Mouse (Mus musculus) neutrophil, adult 5-6 weeks (primary cell): ENCODE measurements around the gene Gm13288. TPM values are rescaled to one million over a fixed set of nuclear protein-coding genes. Genes with fewer than 3 reads are reported as not detected.
"Not testable (repeated sequence)": the region's sequence is repeated elsewhere in the genome, so short reads cannot be mapped to it uniquely, and the experiment has no call there.

ENCODE experiments used
- ATAC-seq: fragments of 151-379, 151-347 bp; 2 replicates; pipeline ENCODE4 v1.8.0; 2017; ENCODE audit warnings: mild to moderate bottlenecking, moderate TSS enrichment; ENCODE audit not compliant: insufficient number of reproducible peaks, poor library complexity, low FRiP score, severe bottlenecking; ENCODE audit errors: extremely low read depth
- total RNA-seq: library from RNA; stranded (forward); fragments of 200-1000 nt; gene quantifications from 2 replicates; pipeline ENCODE4 v1.2.3, GENCODE M21; 2017

The Gm13288 gene
- total RNA-seq = not detected in 2 replicates

DNA sequence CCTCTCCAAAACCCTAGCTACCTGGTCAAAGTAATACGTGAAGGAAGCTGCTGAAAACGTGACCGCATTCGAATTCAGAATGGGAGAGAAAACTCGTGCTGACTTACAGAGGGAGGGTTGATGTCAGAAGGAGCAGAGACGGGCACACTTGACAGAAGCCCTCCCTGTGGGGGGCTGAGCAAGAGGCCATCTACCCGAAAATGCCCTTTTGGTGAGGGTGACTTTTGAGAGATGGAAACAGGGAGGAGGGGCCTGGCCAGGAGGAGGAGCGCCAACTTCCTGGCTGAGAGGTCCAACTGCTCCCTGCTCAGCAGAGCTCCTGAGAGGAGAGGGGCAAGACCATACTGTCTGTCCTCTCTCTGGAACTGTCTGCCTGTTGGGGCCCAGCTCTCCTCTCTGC, at the start of gene Gm13288:
TSS of gene Gm13288 (plus strand) at position 301 of the 400 bp plus-strand sequence.
- ATAC-seq = not testable (repeated sequence)

DNA sequence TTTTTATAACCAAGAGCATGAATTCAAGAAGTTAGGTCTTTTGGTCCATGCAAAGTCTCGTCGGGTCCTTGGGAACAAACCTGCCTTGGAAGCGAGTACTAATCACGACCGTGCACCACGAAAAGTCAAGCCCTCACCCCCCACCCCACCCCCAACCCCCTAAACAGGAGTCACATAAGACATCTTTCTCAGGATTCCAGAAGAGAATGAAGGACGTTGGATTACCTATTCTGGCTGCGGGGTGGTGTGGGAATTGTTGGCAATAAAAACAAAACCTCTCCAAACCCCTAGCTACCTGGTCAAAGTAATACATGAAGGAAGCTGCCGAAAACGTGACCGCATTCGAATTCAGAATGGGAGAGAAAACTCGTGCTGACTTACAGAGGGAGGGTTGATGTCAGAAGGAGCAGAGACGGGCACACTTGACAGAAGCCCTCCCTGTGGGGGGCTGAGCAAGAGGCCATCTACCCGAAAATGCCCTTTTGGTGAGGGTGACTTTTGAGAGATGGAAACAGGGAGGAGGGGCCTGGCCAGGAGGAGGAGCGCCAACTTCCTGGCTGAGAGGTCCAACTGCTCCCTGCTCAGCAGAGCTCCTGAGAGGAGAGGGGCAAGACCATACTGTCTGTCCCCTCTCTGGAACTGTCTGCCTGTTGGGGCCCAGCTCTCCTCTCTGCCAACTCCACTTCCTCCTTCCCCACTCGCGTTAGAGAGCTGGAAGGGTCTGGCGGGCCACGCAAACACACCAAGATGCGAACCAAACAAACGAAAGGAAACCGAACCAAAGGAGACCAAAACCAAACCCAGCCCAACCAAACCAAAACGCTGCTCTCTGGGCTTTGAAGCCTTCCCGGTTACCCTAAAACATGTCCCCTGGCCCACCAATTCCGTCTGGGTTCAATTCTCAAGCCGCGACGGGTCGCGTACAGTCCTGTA, 48.5 kb upstream of the Gm13288 start:
- ATAC-seq = not testable (repeated sequence)

DNA sequence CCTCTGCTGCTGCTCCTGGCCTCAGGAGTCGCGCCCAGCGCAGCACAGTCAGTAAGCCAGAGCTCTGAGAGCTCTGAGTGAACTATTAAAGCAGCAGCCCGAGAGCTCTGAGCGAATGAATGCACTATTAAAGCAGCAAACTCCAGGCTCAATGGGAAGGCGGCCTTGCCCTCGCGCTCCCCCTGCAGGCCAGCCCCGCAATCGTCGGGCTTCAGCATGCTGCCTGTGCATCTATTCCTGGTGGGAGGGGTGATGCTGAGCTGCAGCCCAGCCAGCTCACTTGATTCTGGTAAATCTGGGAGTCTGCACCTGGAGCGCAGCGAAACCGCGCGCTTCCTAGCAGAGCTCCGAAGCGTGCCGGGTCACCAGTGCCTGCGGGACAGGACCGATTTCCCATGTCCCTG, 47.7 kb upstream of the Gm13288 start:
- ATAC-seq = peak; percentile 100

DNA sequence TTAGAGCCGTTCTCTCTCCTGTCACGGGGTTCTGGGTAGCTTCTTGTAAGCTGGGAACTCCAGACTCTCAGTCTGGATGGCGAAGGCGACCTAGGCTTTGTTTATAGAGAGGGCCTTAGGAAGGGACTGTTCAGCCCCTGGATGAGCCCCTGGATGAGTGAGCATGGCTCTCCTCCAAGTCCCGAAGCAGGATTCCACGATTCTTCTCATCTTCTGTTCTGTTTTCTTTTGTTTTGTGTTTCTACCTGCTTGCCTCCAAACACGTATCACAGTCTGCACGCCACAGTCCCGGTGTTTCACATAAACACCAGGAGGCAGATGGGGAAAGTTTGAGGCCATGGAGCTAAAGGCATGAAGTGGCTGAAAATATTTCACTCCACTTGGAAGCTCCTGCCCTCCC, 46.6 kb upstream of the Gm13288 start:
- not testable (repeated sequence) for ATAC-seq

DNA sequence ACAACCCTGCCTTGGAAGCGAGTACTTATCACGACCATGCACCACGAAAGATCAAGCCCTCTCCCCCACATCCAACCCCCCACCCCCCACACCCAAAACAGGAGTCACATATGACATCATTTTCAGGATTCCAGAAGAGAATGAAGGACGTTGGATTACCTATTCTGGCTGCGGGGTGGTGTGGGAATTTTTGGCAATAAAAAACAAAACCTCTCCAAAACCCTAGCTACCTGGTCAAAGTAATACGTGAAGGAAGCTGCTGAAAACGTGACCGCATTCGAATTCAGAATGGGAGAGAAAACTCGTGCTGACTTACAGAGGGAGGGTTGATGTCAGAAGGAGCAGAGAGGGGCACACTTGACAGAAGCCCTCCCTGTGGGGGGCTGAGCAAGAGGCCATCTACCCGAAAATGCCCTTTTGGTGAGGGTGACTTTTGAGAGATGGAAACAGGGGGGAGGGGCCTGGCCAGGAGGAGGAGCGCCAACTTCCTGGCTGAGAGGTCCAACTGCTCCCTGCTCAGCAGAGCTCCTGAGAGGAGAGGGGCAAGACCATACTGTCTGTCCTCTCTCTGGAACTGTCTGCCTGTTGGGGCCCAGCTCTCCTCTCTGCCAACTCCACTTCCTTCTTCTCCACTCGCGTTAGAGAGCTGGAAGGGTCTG, 45.6 kb upstream of the Gm13288 start, which contains the start of gene Gm13283:
TSS of gene Gm13283 (plus strand) at position 510 of the 659 bp plus-strand sequence.
- not testable (repeated sequence) for ATAC-seq

DNA sequence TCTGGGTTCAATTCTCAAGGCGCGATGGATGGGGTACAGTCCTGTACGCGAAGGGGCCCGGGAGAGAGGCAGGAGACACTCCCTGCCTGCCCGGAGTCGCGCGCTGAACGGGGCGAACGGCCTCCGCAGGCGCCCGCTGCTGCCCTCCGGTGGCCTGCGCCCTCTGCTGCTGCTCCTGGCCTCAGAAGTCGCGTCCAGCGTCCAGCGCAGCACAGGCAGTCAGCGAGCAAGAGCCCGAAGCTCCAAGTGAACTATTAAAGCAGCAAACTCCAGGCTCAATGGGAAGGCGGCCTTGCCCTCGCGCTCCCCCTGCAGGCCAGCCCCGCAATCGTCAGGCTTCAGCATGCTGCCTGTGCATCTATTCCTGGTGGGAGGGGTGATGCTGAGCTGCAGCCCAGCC, 44.9 kb upstream of the Gm13288 start:
- ATAC-seq = not testable (repeated sequence)

DNA sequence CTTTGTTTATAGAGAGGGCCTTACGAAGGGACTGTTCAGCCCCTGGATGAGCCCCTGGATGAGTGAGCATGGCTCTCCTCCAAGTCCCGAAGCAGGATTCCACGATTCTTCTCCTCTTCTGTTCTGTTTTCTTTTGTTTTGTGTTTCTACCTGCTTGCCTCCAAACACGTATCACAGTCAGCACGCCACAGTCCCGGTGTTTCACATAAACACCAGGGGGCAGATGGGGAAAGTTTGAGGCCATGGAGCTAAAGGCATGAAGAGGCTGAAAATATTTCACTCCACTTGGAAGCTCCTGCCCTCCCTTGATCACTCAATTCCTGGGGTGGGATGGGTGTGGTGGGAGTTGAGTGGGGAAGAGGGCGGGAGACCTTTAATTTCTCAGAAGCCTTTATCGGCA, 43.6 kb upstream of the Gm13288 start:
- not testable (repeated sequence) for ATAC-seq

DNA sequence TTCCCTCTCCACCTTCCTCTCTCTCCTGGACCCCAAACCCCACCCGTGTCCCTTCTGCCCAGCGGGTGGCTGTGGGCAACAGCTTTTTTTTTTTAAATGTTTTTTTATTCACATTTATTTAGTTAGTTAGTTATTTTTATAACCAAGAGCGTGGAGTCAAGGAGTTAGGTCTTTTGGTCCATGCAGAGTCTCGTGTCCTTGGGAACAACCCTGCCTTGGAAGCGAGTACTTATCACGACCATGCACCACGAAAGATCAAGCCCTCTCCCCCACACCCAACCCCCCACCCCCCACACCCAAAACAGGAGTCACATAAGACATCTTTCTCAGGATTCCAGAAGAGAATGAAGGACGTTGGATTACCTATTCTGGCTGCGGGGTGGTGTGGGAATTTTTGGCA, 43.0 kb upstream of the Gm13288 start:
- ATAC-seq = not testable (repeated sequence)

DNA sequence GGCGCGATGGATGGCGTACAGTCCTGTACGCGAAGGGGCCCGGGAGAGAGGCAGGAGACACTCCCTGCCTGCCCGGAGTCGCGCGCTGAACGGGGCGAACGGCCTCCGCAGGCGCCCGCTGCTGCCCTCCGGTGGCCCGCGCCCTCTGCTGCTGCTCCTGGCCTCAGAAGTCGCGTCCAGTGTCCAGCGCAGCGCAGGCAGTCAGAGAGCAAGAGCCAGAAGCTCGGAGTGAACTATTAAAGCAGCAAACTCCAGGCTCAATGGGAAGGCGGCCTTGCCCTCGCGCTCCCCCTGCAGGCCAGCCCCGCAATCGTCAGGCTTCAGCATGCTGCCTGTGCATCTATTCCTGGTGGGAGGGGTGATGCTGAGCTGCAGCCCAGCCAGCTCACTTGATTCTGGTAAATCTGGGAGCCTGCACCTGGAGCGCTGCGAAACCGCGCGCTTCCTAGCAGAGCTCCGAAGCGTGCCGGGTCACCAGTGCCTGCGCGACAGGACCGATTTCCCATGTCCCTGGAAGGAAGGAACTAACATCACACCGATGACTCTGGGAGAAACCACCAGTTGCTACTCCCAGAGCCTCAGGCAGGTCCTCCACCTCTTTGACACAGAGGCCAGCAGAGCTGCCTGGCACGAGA, 41.8 kb upstream of the Gm13288 start:
- ATAC-seq = peak; percentile 85

DNA sequence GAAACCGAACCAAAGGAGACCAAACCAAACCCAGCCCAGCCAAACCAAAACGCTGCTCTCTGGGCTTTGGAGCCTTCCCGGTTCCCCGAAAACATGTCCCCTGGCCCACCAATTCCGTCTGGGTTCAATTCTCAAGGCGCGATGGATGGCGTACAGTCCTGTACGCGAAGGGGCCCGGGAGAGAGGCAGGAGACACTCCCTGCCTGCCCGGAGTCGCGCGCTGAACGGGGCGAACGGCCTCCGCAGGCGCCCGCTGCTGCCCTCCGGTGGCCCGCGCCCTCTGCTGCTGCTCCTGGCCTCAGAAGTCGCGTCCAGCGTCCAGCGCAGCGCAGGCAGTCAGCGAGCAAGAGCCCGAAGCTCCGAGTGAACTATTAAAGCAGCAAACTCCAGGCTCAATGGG, 31.8 kb upstream of the Gm13288 start, which contains the start of gene Gm13290:
TSS of gene Gm13290 (plus strand) at position 301 of the 400 bp plus-strand sequence.
- ATAC-seq = not testable (repeated sequence)

DNA sequence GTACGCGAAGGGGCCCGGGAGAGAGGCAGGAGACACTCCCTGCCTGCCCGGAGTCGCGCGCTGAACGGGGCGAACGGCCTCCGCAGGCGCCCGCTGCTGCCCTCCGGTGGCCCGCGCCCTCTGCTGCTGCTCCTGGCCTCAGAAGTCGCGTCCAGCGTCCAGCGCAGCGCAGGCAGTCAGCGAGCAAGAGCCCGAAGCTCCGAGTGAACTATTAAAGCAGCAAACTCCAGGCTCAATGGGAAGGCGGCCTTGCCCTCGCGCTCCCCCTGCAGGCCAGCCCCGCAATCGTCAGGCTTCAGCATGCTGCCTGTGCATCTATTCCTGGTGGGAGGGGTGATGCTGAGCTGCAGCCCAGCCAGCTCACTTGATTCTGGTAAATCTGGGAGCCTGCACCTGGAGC, 28.7 kb upstream of the Gm13288 start, which contains the start of gene Gm13289:
TSS of gene Gm13289 (plus strand) at position 301 of the 400 bp plus-strand sequence.
- ATAC-seq = not testable (repeated sequence)

DNA sequence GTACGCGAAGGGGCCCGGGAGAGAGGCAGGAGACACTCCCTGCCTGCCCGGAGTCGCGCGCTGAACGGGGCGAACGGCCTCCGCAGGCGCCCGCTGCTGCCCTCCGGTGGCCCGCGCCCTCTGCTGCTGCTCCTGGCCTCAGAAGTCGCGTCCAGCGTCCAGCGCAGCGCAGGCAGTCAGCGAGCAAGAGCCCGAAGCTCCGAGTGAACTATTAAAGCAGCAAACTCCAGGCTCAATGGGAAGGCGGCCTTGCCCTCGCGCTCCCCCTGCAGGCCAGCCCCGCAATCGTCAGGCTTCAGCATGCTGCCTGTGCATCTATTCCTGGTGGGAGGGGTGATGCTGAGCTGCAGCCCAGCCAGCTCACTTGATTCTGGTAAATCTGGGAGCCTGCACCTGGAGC, 25.8 kb upstream of the Gm13288 start, which contains the start of gene Gm13272:
TSS of gene Gm13272 (plus strand) at position 301 of the 400 bp plus-strand sequence.
- not testable (repeated sequence) for ATAC-seq

DNA sequence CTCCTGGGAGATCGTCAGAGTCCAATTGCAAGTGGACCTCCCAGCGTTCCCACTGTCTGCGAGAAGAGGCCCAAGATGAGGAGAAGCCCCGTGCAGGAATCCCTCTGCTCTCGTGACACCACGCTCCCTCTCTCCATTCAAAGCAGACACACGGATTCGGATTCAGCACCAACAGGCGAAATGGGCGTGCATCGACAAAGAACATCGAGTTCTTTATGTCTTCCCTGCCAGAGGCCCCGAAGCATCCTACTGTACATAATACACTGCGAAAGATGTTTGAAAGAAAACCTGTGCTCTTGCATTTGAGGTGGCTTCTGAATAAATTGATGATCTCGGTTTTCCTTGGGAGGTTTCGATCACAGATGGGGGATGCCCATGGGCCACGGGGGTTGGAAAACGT, 25.0 kb upstream of the Gm13288 start:
- ATAC-seq = not testable (repeated sequence)

DNA sequence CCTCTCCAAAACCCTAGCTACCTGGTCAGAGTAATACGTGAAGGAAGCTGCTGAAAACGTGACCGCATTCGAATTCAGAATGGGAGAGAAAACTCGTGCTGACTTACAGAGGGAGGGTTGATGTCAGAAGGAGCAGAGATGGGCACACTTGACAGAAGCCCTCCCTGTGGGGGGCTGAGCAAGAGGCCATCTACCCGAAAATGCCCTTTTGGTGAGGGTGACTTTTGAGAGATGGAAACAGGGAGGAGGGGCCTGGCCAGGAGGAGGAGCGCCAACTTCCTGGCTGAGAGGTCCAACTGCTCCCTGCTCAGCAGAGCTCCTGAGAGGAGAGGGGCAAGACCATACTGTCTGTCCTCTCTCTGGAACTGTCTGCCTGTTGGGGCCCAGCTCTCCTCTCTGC, 23.5 kb upstream of the Gm13288 start, which contains the start of gene Ifnz:
TSS of gene Ifnz (plus strand) at position 301 of the 400 bp plus-strand sequence.
- ATAC-seq = not testable (repeated sequence)

DNA sequence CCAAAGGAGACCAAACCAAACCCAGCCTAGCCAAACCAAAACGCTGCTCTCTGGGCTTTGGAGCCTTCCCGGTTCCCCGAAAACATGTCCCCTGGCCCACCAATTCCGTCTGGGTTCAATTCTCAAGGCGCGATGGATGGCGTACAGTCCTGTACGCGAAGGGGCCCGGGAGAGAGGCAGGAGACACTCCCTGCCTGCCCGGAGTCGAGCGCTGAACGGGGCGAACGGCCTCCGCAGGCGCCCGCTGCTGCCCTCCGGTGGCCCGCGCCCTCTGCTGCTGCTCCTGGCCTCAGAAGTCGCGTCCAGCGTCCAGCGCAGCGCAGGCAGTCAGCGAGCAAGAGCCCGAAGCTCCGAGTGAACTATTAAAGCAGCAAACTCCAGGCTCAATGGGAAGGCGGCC, 23.0 kb upstream of the Gm13288 start:
- ATAC-seq = not testable (repeated sequence)

DNA sequence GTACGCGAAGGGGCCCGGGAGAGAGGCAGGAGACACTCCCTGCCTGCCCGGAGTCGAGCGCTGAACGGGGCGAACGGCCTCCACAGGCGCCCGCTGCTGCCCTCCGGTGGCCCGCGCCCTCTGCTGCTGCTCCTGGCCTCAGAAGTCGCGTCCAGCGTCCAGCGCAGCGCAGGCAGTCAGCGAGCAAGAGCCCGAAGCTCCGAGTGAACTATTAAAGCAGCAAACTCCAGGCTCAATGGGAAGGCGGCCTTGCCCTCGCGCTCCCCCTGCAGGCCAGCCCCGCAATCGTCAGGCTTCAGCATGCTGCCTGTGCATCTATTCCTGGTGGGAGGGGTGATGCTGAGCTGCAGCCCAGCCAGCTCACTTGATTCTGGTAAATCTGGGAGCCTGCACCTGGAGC, 19.9 kb upstream of the Gm13288 start, which contains the start of gene Gm13276:
TSS of gene Gm13276 (plus strand) at position 301 of the 400 bp plus-strand sequence.
- ATAC-seq = not testable (repeated sequence)

DNA sequence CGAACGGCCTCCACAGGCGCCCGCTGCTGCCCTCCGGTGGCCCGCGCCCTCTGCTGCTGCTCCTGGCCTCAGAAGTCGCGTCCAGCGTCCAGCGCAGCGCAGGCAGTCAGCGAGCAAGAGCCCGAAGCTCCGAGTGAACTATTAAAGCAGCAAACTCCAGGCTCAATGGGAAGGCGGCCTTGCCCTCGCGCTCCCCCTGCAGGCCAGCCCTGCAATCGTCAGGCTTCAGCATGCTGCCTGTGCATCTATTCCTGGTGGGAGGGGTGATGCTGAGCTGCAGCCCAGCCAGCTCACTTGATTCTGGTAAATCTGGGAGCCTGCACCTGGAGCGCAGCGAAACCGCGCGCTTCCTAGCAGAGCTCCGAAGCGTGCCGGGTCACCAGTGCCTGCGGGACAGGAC, 16.9 kb upstream of the Gm13288 start, which contains the start of gene Gm13277:
TSS of gene Gm13277 (plus strand) at position 231 of the 400 bp plus-strand sequence.
- ATAC-seq = not testable (repeated sequence)

DNA sequence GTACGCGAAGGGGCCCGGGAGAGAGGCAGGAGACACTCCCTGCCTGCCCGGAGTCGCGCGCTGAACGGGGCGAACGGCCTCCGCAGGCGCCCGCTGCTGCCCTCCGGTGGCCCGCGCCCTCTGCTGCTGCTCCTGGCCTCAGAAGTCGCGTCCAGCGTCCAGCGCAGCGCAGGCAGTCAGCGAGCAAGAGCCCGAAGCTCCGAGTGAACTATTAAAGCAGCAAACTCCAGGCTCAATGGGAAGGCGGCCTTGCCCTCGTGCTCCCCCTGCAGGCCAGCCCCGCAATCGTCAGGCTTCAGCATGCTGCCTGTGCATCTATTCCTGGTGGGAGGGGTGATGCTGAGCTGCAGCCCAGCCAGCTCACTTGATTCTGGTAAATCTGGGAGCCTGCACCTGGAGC, 14.1 kb upstream of the Gm13288 start, which contains the start of gene Gm13278:
TSS of gene Gm13278 (plus strand) at position 301 of the 400 bp plus-strand sequence.
- not testable (repeated sequence) for ATAC-seq
